In the genomic region with DNA sequence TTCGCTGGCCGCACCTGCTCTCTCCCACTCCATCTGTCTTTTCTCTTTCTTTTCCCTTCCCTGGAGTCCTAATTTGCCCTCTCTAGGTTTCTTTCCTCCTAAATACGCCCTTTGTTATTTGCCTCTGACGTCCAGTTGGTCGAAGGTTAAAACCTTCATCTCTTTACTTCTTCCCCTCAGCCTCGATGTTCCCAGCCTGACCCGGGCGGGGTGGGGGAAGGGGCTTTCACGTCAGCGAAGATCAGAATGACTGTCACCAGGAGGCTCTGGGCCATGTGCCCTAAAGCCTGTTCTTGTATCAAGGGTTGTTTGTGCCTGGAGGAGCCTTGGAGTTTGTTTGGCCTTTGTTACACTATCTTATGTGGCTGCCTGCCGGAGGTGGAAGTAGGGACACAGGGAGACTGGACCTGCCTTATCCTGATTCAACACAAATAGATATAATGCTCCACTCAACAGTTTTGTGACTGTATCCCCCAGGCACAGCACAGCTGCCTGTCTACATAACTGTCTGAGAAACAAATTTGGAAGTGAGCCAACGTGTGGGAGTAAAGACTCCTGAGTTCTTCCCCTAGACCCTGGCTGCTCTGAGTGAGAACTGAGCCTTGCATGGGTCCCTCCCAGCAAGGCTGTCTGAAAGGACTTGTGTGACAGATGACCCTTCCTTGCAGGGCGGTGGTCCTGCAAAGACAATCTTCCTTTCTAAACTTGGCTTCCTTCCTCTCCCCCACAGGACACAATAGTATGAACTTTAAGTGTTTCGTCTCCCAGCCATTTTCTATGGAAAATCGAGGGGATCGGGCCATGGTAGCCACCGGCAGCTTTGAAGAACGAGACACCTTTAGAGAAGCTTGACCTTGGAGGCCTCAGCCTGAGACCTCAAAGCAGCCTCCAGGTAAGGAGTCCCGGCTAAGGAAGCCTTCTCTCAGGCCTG, we compare ENCODE assay signal across 7 mouse cellular contexts. TPM values are rescaled to one million over a fixed set of nuclear protein-coding genes. Genes with fewer than 3 reads are reported as not detected.
A peak's percentile ranks its signal among the peaks of the same experiment; 100 is the strongest.
DNase-seq lines count a peak whose midpoint lies in the region; ATAC-seq and TF ChIP-seq lines count a peak whose summit lies in the region.

No protein-coding gene starts in this region.

- DNase-seq in R1 (ENCODE audit: low read depth, low spot score) = peak; percentile 74
- peak; percentile 85 for DNase-seq in induced T-regulatory cell, adult 2 months (ENCODE audit: low read depth)
- peak; percentile 48 to 67 for DNase-seq in lung, adult 18-20 months
- DNase-seq in urinary bladder, postnatal 4 days (ENCODE audit: low spot score in 2 of 2) = no peak

- peak overlapping the region; percentile 88 for H3K4me3 ChIP-seq in E14TG2a.4 (replicated peaks; ENCODE audit: low read length)
- H3K4me3 ChIP-seq in forebrain, embryonic 12.5 days (replicated peaks) = peak overlapping the region; percentile 47
- H3K4me3 ChIP-seq in neural tube, embryonic 13.5 days = peak overlapping the region; percentile 42

- peaks cover 62% of the 10 kb centered on the region for H3K4me1 ChIP-seq in E14TG2a.4 (replicated peaks; ENCODE audit: low read depth, low read length)
- peaks cover 39% of the 10 kb centered on the region for H3K4me1 ChIP-seq in forebrain, embryonic 12.5 days
- H3K4me1 ChIP-seq in neural tube, embryonic 13.5 days (replicated peaks) = peaks cover 45% of the 10 kb centered on the region

- no peak for ATAC-seq in forebrain, embryonic 12.5 days (ENCODE audit: low FRiP score)
- ATAC-seq in neural tube, embryonic 13.5 days (ENCODE audit: low read depth) = no peak

- TF ChIP-seq CTCF in E14TG2a.4 (conservative IDR thresholded peaks at IDR 0.05; ENCODE audit: low read length) = no peak

- peak overlapping the region; percentile 13; the same call in 1 of the 2 replicates for H3K27ac ChIP-seq in forebrain, embryonic 12.5 days
- peak overlapping the region; percentile 42; the same call in 1 of the 2 replicates for H3K27ac ChIP-seq in neural tube, embryonic 13.5 days (replicated peaks)

- 41% methylated on average over 19 of the region's 19 CpGs for WGBS in forebrain, embryonic 12.5 days
- 36% methylated on average over 19 of the region's 19 CpGs for WGBS in neural tube, embryonic 13.5 days

- peaks cover 46% of the 10 kb centered on the region for H3K36me3 ChIP-seq in E14TG2a.4 (ENCODE audit: insufficient read depth, low read length)
- peaks cover 7% of the 10 kb centered on the region; the same call in 1 of the 2 replicates for H3K36me3 ChIP-seq in forebrain, embryonic 12.5 days (replicated peaks)
- H3K36me3 ChIP-seq in neural tube, embryonic 13.5 days = 0 out of 2 replicates have a peak, but pooled peaks cover 6% of the 10 kb centered on the region

- no peaks in the 10 kb centered on the region for H3K27me3 ChIP-seq in E14TG2a.4 (ENCODE audit: insufficient read depth, low read length)
- H3K27me3 ChIP-seq in forebrain, embryonic 12.5 days = peaks cover 26% of the 10 kb centered on the region
- H3K27me3 ChIP-seq in neural tube, embryonic 13.5 days = peaks cover 13% of the 10 kb centered on the region

- peak overlapping the region; percentile 85 for H3K4me2 ChIP-seq in forebrain, embryonic 12.5 days
- H3K4me2 ChIP-seq in neural tube, embryonic 13.5 days = peak overlapping the region; percentile 70

- peak overlapping the region; percentile 54 for H3K9ac ChIP-seq in forebrain, embryonic 12.5 days
- H3K9ac ChIP-seq in neural tube, embryonic 13.5 days = peak overlapping the region; percentile 64

- no peaks in the 10 kb centered on the region for H3K9me3 ChIP-seq in E14TG2a.4 (ENCODE audit: low read length)
- H3K9me3 ChIP-seq in forebrain, embryonic 12.5 days = no peaks in the 10 kb centered on the region
- H3K9me3 ChIP-seq in neural tube, embryonic 13.5 days = no peaks in the 10 kb centered on the region

RNA-seq across cellular contexts. Expression of gene Ucp2, which starts 0.6 kb away (rescaled TPM):
- 83.8 and 93.1 TPM in 2 replicates for polyA plus RNA-seq in forebrain, embryonic 12.5 days (2016; fragmentation: Nextera tagmentation; extraction: Ambion mirVana)
- polyA plus RNA-seq in neural tube, embryonic 13.5 days (2015; fragmentation: Nextera tagmentation; extraction: Ambion mirVana) = 71.0 and 76.4 TPM in 2 replicates

RNA-seq across cellular contexts. Expression of gene Ucp3, which starts 21.0 kb away (rescaled TPM):
- not detected in 2 replicates for polyA plus RNA-seq in forebrain, embryonic 12.5 days (2016; fragmentation: Nextera tagmentation; extraction: Ambion mirVana)
- not detected in 2 replicates for polyA plus RNA-seq in neural tube, embryonic 13.5 days (2015; fragmentation: Nextera tagmentation; extraction: Ambion mirVana)

RNA-seq across cellular contexts. Expression of gene Dnajb13, which starts 21.0 kb away (rescaled TPM):
- polyA plus RNA-seq in forebrain, embryonic 12.5 days (2016; fragmentation: Nextera tagmentation; extraction: Ambion mirVana) = 0.67 and 1.1 TPM in 2 replicates
- polyA plus RNA-seq in neural tube, embryonic 13.5 days (2015; fragmentation: Nextera tagmentation; extraction: Ambion mirVana) = 2.5 and 2.6 TPM in 2 replicates

RNA-seq across cellular contexts. Expression of gene Coa4, which starts 43.1 kb away (rescaled TPM):
- polyA plus RNA-seq in forebrain, embryonic 12.5 days (2016; fragmentation: Nextera tagmentation; extraction: Ambion mirVana) = 12.6 and 15.1 TPM in 2 replicates
- polyA plus RNA-seq in neural tube, embryonic 13.5 days (2015; fragmentation: Nextera tagmentation; extraction: Ambion mirVana) = 17.7 and 18.4 TPM in 2 replicates

Comparison
In these comparisons a context has a peak if more than half of its experiments do, and no peak if none do; other contexts are left out.
1. DNase-seq: peak in R1 (single experiment), induced T-regulatory cell, adult 2 months (single experiment) and lung, adult 18-20 months (2 of 2); none in urinary bladder, postnatal 4 days (0 of 2).
2. Peak in every context shown above with its lines, with median percentiles within 50 percentile points of each other: H3K4me3 ChIP-seq.